Mouse (Mus musculus) MEL (cell line): ENCODE data around the gene Atp5h.
"Not testable (repeated sequence)": the region's sequence is repeated elsewhere in the genome, so short reads cannot be mapped to it uniquely, and the experiment has no call there.

Experiments used
- CTCF ChIP-seq, 3 experiments: IDR thresholded peaks in 2 of 3; conservative IDR thresholded peaks in 1 of 3; 2 replicates each; pipeline ENCODE4 v1.5.1; 2011 to 2012; ENCODE audit warnings: low read length in 3 of 3, low read depth in 2 of 3, mild to moderate bottlenecking in 2 of 3, improper control_type of control experiment in 1 of 3, inconsistent platforms in 1 of 3, mixed read lengths in 1 of 3, moderate library complexity in 1 of 3; ENCODE audit not compliant: control insufficient read depth in 1 of 3, insufficient read depth in 1 of 3, poor library complexity in 1 of 3, severe bottlenecking in 1 of 3
- GATA1 ChIP-seq: IDR thresholded peaks from 2 replicates; pipeline ENCODE4 v1.6.1; 2011; ENCODE audit warnings: low read depth, low read length, improper control_type of control experiment
- JUND ChIP-seq: IDR thresholded peaks from 2 replicates; pipeline ENCODE4 v1.6.1; 2011; ENCODE audit warnings: low read depth, mild to moderate bottlenecking, improper control_type of control experiment, low read length
- MAX ChIP-seq: IDR thresholded peaks from 2 replicates; pipeline ENCODE4 v1.6.1; 2011; ENCODE audit warnings: low read length, improper control_type of control experiment
- MYB ChIP-seq: IDR thresholded peaks from 2 replicates; pipeline ENCODE4 v1.6.1; 2011; ENCODE audit warnings: mild to moderate bottlenecking, low read depth, low read length, improper control_type of control experiment
- MYC ChIP-seq: IDR thresholded peaks from 2 replicates; pipeline ENCODE4 v1.6.1; 2011; ENCODE audit warnings: low read depth, mild to moderate bottlenecking, low read length, improper control_type of control experiment, moderate library complexity
- NRF1 ChIP-seq: IDR thresholded peaks from 2 replicates; pipeline ENCODE4 v1.6.1; 2014; ENCODE audit warnings: low read depth, mild to moderate bottlenecking, inconsistent platforms, low read length, improper control_type of control experiment, moderate library complexity; ENCODE audit not compliant: poor library complexity, insufficient read depth, severe bottlenecking
- POLR2A ChIP-seq, 2 experiments: IDR thresholded peaks; 2 replicates each; pipeline ENCODE4 v1.6.1; 2011 to 2012; ENCODE audit warnings: low read length in 2 of 2, mild to moderate bottlenecking in 2 of 2, control low read depth in 1 of 2, improper control_type of control experiment in 1 of 2, low read depth in 1 of 2, moderate library complexity in 1 of 2; ENCODE audit not compliant: control insufficient read depth in 1 of 2, insufficient read depth in 1 of 2, poor library complexity in 1 of 2
- RAD21 ChIP-seq: IDR thresholded peaks from 2 replicates; pipeline ENCODE4 v1.6.1; 2011; ENCODE audit warnings: mild to moderate bottlenecking, low read depth, low read length, improper control_type of control experiment
- RCOR1 ChIP-seq: IDR thresholded peaks from 2 replicates; pipeline ENCODE4 v1.6.1; 2012; ENCODE audit warnings: low read depth, mild to moderate bottlenecking, inconsistent platforms, low read length, improper control_type of control experiment
- UBTF ChIP-seq: IDR thresholded peaks from 2 replicates; pipeline ENCODE4 v1.6.1; 2012; ENCODE audit warnings: low read depth, mild to moderate bottlenecking, inconsistent platforms, low read length, improper control_type of control experiment, moderate library complexity, borderline replicate concordance; ENCODE audit not compliant: insufficient read depth
- USF1 ChIP-seq: IDR thresholded peaks from 2 replicates; pipeline ENCODE4 v1.6.1; 2014; ENCODE audit warnings: low read depth, mild to moderate bottlenecking, inconsistent platforms, low read length, improper control_type of control experiment, moderate library complexity
- ZMIZ1 ChIP-seq: IDR thresholded peaks from 2 replicates; pipeline ENCODE4 v1.6.1; 2012; ENCODE audit warnings: low read depth, mild to moderate bottlenecking, inconsistent platforms, low read length, improper control_type of control experiment, moderate library complexity

- TF ChIP-seq CTCF (IDR thresholded peaks at IDR 0.05 in 2 of 3, conservative IDR thresholded peaks at IDR 0.05 in 1 of 3; ENCODE audit: control insufficient read depth in 1 of 3, insufficient read depth in 1 of 3, low read depth in 2 of 3, low read length in 3 of 3, poor library complexity in 1 of 3, severe bottlenecking in 1 of 3): peak in 2 of 3 experiments; percentile 40 to 48; a peak in 5 of 6 replicates
- TF ChIP-seq UBTF; MYB; POLR2A (IDR thresholded peaks at IDR 0.05; ENCODE audit: control insufficient read depth in 1 of 2, insufficient read depth in 1 of 2, low read depth in 1 of 2, low read length in 2 of 2, poor library complexity in 1 of 2); NRF1; ZMIZ1; JUND; MAX; RAD21; GATA1; USF1; MYC; RCOR1: not testable (repeated sequence)
Observed at GRCm38 (mm10) chr11:115454822-115455221, 35.1 kb upstream of the Atp5h start.
